Mouse (Mus musculus) neutrophil, adult 5-6 weeks (primary cell): Measurements from ENCODE around the gene Syngap1. TPM values are rescaled to one million over a fixed set of nuclear protein-coding genes. Genes with fewer than 3 reads are reported as not detected.

ENCODE experiments used
- ATAC-seq: fragments of 151-379, 151-347 bp; 2 replicates; pipeline ENCODE4 v1.8.0; 2017; ENCODE audit warnings: mild to moderate bottlenecking, moderate TSS enrichment; ENCODE audit not compliant: insufficient number of reproducible peaks, poor library complexity, low FRiP score, severe bottlenecking; ENCODE audit errors: extremely low read depth
- total RNA-seq: library from RNA; stranded (forward); fragments of 200-1000 nt; gene quantifications from 2 replicates; pipeline ENCODE4 v1.2.3, GENCODE M21; 2017

The Syngap1 gene
- total RNA-seq, 1 experiment from 2014 or later, result 0.93 TPM

DNA sequence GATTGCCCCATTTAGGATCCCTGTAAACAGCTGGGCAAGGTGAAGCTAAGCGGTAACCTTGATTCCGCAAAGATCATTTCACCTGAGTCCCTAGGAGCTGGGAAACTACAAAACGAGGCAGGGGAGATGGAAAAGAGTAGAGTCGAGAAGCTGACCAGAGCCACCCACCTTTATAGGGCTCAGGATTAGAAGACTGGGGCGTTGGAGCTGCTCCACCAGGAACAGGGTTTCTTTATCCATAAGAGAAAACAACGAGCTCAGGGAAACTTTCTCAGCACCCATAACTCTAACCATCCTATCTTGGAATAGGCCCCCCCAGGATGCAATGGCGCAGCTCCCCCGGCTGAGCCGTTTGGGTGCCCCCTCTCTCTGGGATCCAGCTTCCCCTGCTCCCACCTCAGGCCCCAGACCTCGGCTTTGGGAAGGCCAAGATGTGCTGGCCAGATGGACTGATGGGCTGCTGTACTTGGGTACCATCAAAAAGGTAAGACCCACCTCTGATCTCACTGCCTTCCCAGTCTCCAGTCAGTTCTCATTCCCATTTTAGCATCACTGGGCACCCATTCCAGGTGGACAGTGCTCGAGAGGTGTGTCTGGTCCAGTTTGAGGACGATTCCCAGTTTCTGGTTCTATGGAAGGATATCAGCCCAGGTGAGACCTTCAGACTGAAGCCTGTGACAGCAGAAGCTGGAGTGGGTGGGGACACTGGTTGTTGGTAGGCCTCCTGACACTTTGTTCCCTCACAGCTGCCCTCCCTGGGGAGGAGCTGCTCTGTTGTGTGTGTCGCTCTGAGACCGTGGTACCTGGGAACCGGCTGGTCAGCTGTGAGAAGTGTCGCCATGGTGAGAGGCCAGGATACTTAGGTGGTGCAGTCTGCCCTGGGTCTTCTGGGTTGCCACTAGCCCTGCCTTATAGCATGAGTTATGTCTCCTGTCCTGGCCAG is 6.9 kb upstream of the Syngap1 start:
- ATAC-seq, result no peak

DNA sequence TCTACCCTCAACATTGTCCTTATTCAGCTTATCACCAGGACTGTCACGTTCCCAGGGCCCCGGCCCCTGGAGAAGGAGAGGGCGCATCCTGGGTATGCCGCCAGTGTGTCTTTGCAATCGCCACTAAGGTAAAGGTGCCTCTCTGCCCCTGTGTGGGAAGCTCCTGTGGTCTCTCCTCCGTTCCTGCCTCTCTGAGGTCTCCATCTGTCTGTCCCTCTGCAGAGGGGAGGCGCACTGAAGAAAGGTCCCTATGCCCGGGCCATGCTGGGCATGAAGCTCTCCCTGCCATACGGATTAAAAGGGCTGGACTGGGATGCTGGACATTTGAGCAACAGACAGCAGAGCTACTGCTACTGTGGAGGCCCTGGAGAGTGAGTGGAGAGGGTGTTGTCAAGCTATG is 6.0 kb upstream of the Syngap1 start:
- ATAC-seq, result no peak

DNA sequence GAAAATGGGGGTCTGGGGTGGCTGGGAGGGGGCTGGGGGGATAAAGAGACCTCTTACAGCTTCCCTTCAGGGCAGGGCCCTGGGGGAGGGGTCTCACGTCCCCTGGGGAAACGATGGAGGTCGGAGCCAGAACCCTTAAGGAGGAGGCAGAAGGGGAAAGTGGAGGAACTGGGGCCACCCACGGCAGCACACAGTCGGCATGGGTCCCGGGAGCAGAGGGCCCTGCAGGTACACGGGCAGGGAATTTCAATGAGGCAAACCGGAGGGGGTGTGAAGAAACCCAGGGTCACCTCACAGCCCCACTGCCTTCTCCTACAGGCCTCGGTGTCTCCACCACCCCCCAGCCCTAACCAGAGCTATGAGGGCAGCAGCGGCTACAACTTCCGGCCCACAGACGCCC is 4.6 kb upstream of the Syngap1 start:
- no peak for ATAC-seq

- ATAC-seq, result no peak
Observed at GRCm38 (mm10) chr17:26936921-26937695, 3.9 kb upstream of the Syngap1 start.

DNA sequence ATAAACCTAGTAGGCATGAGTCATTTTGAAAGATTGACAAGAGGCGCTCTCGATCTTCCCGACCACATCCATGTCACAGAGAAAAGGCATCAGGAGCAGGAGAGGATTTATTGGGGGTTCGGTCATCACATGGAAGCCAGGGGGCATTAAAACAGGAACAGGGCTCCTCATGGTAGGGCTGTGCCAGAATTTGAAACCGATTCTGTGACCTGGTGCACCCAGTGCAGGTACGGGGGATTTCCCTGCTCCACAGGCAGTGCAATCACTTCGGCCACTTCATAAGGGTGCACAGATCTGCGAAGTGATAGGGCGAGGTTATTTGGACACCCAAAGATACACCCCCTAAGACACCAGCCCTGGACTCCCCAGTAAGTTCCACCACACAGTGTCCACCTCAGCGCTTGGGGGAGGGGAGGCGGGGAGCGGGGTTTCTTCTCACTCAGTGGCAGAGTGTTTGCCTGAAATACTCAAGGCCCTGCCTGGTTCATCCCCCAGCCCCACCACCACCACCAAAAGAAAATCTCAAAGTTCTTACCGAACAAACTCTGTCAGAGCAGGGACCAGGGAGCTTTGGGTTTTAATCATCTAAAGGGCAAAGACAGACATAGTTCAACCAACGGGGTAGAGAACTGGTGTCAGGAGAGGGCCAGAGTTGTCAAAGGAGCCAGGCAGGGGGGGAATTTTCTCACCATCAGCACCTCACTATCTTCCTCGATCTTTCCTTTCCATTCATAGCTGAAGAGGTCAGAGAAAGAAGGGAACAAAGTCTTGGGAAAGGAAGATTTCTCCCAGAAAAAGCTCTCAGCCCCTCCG is 3.0 kb upstream of the Syngap1 start:
- ATAC-seq, result no peak

DNA sequence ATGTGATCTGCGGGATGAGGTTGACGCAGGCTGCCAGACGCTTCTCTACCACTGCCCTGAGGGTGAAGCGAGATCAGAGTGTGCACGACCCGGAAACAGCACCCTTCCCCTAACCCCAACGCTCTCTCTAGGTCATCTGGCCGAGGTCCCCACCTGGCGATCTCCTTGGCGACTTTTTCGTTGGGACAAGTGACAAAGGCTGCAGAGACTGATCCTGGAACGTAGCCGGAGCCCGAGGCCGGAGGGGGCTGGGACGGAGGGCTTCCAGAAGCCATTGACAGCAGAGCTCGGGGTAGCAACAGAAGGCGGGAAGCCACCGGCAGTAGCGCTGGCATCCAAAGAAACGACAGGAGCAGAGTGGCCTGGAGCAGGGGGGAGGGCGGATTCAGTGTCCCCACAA is 2.3 kb upstream of the Syngap1 start:
- no peak for ATAC-seq

- peak; percentile 89 for ATAC-seq
Observed at GRCm38 (mm10) chr17:26939178-26939972, 1.7 kb upstream of the Syngap1 start, which contains the start of gene Cuta. Gene Cuta, minus strand, starts transcription at chr17:26939569.

DNA sequence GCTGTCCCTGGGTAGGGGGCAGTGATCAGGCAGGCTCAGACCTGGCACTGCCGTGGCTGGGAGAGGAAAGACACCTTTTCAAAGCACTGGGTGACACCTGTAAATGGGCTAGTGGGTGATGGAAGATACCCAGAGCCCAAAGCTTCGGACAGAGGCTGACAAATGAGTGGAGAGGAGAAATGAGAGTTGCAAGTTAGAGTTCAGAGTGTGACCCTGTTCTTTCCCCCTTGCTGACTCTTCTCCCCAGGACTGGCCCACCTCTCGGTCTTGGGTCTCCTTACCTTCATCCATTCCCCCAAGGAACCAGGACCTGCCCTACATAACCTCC is 1.1 kb upstream of the Syngap1 start:
- no peak for ATAC-seq

GRCm38 (mm10) chr17:26941841-26942570 is 953 bp downstream of the Syngap1 start:
- no peak for ATAC-seq

- no peak for ATAC-seq
Observed at GRCm38 (mm10) chr17:26945824-26946495, 4.9 kb downstream of the Syngap1 start.

- no peak for ATAC-seq
Observed at GRCm38 (mm10) chr17:26946567-26946966, 5.5 kb downstream of the Syngap1 start.

DNA sequence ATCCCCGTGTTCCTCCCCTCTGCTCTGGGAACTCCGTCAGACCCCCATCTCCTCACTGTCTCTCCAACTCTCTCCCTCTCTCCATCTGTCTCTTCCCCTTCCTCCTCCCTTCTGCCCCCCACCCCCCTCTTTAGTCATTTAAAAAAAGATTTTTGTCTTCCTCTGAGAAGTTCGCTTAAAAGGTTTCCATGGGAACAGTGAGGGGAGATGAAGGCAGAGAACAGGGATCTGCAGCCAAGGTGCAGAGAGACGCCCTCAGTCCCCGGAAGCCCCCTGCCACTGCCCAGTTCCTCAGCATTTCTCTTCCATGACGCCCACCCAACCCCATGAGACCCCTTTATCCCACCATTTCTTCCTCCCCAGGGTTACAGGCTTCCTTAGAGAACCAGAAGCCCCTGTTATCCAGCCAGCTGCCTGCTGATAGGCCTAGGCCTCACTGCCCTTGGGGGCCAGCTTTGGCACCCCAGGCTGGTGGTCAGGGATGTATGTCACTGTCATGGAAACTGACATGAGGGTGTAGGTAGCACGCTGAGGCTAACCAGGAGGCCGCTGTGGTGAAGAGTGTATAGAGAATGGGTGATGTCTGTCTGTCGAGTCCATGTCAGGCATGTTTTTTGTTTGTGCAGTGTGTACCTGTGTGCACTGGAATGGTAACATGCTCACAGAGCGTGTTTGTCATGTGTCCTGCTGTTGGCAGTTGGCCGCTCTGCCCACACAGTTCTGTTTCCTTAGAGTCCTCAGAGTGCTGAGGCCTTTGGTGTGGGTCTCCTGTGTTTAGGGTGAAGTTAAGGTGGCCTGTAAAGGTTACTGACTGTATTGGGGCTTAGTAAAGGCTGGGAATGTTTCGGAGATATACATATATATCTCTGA is 6.4 kb downstream of the Syngap1 start:
- ATAC-seq, result no peak

DNA sequence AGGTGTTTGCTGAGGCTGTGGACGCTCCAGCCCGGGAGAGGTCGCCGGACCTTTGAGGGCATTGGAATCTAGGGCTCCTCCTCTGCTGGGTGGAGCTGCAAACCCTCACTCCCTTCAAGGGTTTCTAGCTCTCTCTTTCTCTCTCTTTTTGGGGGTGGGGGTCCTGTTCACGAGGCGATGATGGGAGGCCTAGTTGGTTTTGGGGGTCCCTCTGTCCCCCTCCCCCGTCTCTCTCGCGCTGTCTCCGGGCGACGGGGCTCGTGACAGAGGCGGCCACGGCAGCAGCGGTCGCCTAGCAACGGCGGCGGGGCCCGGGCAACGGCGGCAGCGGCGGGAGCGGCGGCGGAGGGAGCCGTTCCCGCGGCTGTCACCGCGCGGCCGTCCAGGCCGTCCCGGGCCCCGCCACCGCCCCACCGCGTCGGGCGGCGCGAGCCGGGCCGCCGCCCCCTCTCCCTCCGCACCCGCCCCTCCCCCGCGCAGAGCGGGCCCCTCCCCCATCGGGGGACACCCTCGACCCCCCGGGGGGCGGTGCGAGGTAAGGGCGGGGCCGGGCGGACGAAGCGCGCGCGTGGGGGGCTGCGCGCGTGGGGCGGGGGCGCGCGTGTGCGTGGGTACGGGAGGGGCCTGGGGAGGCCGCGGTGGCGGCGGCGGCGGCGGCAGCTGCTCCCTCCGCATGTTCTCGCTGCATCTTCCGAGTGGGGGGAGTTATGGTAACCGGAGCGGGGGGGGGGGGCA is 7.4 kb downstream of the Syngap1 start:
- ATAC-seq, result no peak

DNA sequence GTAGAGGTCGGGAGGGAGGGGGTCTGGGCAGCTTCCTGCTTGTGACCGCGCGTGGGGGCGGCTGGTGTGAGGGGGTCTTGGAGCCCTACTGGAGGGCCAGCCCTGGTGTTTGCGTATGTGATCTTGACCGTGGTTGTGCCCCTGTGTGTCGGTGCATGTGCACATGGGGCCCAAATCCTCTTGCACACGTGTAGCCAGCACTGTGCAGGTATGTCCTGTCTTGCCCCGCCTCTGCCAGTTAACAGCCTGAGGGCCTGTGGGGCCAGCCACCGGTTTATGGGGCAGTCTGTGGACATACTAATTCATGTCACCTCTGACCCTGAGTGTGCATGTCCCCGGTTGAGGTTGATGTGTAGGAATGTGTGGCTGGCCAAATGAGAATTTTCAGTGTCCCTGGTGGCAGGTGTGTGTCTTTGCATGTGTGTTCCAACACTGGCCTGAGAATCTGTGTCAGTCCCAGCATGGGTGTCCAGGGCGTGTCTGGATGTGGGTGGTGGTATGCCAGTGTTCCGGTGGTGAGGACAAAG is 8.1 kb downstream of the Syngap1 start:
- ATAC-seq, result no peak; the same call in 1 of the 2 replicates

GRCm38 (mm10) chr17:26949866-26950265 is 8.8 kb downstream of the Syngap1 start:
- ATAC-seq, result no peak
